Mouse (Mus musculus) embryonic facial prominence, embryonic 15.5 days (tissue): Measurements from ENCODE around the gene Cdkal1. TPM values are rescaled to one million over a fixed set of nuclear protein-coding genes. Genes with fewer than 3 reads are reported as not detected.

Source experiments
- ATAC-seq: fragments of 200-750 bp; cut with Nextera tagmentation; 2 replicates; pipeline ENCODE4 v1.8.0; 2017; ENCODE audit warnings: low read depth, moderate TSS enrichment; ENCODE audit not compliant: insufficient number of reproducible peaks, low FRiP score, low TSS enrichment
- H3K27ac ChIP-seq: fragments of 300-500 bp; sonication (generic); replicated peaks from 2 replicates; pipeline ENCODE4 v1.5.1; 2015; ENCODE audit warnings: mild to moderate bottlenecking, inconsistent platforms
- H3K27me3 ChIP-seq: fragments of 300-500 bp; sonication (generic); 2 replicates; pipeline ENCODE4 v1.6.1; 2015; ENCODE audit warnings: inconsistent platforms
- H3K36me3 ChIP-seq: fragments of 300-500 bp; sonication (generic); 2 replicates; pipeline ENCODE4 v1.6.1; 2015; ENCODE audit warnings: mild to moderate bottlenecking, inconsistent platforms
- H3K4me1 ChIP-seq: fragments of 300-500 bp; sonication (generic); 2 replicates; pipeline ENCODE4 v1.6.1; 2015; ENCODE audit warnings: inconsistent platforms
- H3K4me2 ChIP-seq: fragments of 300-500 bp; sonication (generic); replicated peaks from 2 replicates; pipeline ENCODE4 v1.6.1; 2015; ENCODE audit warnings: mild to moderate bottlenecking, inconsistent platforms
- H3K4me3 ChIP-seq: fragments of 300-500 bp; sonication (generic); replicated peaks from 2 replicates; pipeline ENCODE4 v1.5.1; 2015; ENCODE audit warnings: mild to moderate bottlenecking, inconsistent platforms
- H3K9ac ChIP-seq: fragments of 300-500 bp; sonication (generic); 2 replicates; pipeline ENCODE4 v1.6.1; 2015; ENCODE audit warnings: inconsistent platforms
- H3K9me3 ChIP-seq: fragments of 300-500 bp; sonication (generic); replicated peaks from 2 replicates; pipeline ENCODE4 v1.6.1; 2016; ENCODE audit warnings: inconsistent platforms
- WGBS: fragments of 180-500 bp; shearing (Covaris S2); methylation state at CpG from one replicate; pipeline ENCODE4 v1.1.7; 2015; 5-methylcytosine and 5-hydroxymethylcytosine counted together
- polyA plus RNA-seq: library from polyadenylated mRNA; unstranded; fragments of >200 nt; fragmentation: Nextera tagmentation; extraction: Ambion mirVana; gene quantifications from 2 replicates; pipeline ENCODE4 v1.2.1, GENCODE M21; 2015

The Cdkal1 gene
- polyA plus RNA-seq, 1 experiment from 2014 or later = 31.2 TPM

DNA sequence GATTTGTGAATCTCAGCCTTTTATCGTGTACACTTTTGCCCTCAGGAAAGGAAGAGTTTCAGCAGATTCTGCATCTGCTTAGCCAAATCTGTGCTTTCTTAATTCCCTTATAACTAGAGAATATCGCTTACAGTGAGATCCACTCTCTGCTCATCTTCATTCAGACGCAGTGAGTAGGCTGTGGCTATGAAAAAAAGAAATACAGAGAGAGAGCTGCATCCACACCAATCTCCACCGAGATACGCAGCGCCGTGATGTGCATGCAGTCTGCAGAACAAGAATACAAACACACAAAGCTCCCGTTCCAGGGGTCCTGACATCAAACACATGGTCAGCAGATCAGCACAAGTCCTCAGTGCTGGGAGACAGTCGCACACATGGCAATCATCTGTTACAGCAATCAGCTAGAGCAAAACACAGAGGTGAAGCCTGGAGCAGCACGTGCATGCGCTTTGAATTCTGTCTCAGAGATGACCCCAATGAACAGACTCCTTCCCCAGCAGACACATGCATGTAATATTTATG lies 199.6 kb downstream of the Cdkal1 start:
- Histone ChIP-seq H3K27ac (no peak overlapping the region), H3K4me3 (no peak overlapping the region), H3K4me1 (no peaks in the 10 kb centered on the region), H3K9me3 (no peaks in the 10 kb centered on the region), H3K36me3 (no peaks in the 10 kb centered on the region), H3K27me3 (no peaks in the 10 kb centered on the region), H3K4me2 (no peak overlapping the region), H3K9ac (no peak overlapping the region)
- 47% methylated on average over 11 of the region's 11 CpGs for WGBS
- ATAC-seq = no peak

DNA sequence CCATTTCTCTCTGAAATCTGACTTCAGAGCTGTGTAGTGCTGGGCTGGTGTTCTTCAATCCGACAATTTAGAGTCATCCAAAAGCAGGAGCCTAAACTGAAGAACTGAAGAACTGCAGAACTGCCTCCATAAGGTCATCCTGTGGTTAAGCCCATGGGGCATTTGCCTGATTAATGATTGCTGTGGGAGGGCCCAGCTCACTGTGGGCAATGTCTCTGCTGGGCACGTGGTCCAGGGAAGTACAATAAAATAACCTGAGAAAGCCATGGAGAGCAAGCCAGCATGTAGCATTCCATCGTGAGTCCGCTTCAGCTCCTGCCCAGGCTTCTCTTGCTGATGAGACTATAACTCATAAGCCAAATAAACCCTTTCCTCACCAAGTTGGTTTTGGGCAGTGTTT lies 202.1 kb downstream of the Cdkal1 start:
- no peaks in the 10 kb centered on the region for H3K27me3 ChIP-seq
- H3K4me2 ChIP-seq = no peak overlapping the region
- no peaks in the 10 kb centered on the region for H3K9me3 ChIP-seq
- H3K4me3 ChIP-seq = no peak overlapping the region
- WGBS = 76% methylated on average over 4 of the region's 4 CpGs
- H3K27ac ChIP-seq = no peak overlapping the region
- no peak overlapping the region for H3K9ac ChIP-seq
- no peak for ATAC-seq
- no peaks in the 10 kb centered on the region for H3K36me3 ChIP-seq
- no peaks in the 10 kb centered on the region for H3K4me1 ChIP-seq

DNA sequence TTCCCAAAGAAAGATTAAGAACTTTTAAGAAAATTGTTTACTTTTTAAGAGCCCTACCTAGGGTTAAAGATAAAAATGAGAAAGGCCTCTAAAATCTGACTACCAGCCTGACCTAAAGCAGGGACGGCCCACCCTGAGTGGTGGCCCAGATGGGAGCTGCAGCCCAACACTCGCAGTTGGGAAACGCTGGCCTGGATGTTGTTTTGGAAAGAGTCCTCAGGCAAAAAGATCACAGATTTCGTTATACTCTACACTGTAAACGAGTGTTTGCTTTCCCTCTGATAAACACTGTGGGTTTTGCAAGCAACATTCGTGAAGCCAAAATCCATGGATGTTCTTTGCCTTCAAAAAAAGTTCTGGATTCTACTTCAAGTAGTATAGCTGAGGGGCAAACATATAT lies 202.7 kb downstream of the Cdkal1 start:
- no peak overlapping the region for H3K4me2 ChIP-seq
- H3K4me3 ChIP-seq = no peak overlapping the region
- no peak overlapping the region for H3K9ac ChIP-seq
- H3K4me1 ChIP-seq = no peaks in the 10 kb centered on the region
- ATAC-seq = no peak
- no peaks in the 10 kb centered on the region for H3K9me3 ChIP-seq
- no peak overlapping the region for H3K27ac ChIP-seq
- 67% methylated on average over 6 of the region's 6 CpGs for WGBS
- H3K36me3 ChIP-seq = no peaks in the 10 kb centered on the region
- H3K27me3 ChIP-seq = no peaks in the 10 kb centered on the region

- Histone ChIP-seq H3K27ac (no peak overlapping the region), H3K9ac (no peak overlapping the region), H3K36me3 (no peaks in the 10 kb centered on the region), H3K4me3 (no peak overlapping the region), H3K27me3 (no peaks in the 10 kb centered on the region), H3K4me1 (no peaks in the 10 kb centered on the region), H3K4me2 (no peak overlapping the region), H3K9me3 (no peaks in the 10 kb centered on the region)
- 79% methylated on average over 6 of the region's 6 CpGs for WGBS
- ATAC-seq = no peak
Observed at GRCm38 (mm10) chr13:29650576-29651236, 204.8 kb downstream of the Cdkal1 start.

DNA sequence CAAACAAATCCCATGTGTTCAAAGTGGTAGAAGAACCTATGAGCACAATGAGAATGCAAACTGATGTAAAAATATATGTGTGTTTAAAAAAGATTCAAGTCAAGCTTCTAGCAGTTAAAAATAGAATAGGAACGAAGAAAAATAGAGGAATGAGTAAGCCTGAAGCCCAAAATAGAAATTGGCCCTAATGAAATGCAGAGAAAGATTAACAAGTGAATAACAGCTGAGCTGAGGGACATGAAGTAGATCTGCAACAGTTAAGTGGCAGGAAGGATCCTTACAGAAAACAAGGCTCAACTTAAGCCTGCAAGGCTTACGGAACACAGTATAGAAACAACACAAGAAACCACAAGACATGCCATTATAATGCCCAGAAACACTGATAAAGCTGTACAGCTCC lies 205.9 kb downstream of the Cdkal1 start:
- Histone ChIP-seq H3K27me3 (no peaks in the 10 kb centered on the region), H3K4me2 (no peak overlapping the region), H3K27ac (no peak overlapping the region), H3K9ac (no peak overlapping the region), H3K4me3 (no peak overlapping the region), H3K9me3 (no peaks in the 10 kb centered on the region), H3K36me3 (no peaks in the 10 kb centered on the region), H3K4me1 (no peaks in the 10 kb centered on the region)
- ATAC-seq = no peak
- 44% methylated on average over 2 of the region's 2 CpGs for WGBS

DNA sequence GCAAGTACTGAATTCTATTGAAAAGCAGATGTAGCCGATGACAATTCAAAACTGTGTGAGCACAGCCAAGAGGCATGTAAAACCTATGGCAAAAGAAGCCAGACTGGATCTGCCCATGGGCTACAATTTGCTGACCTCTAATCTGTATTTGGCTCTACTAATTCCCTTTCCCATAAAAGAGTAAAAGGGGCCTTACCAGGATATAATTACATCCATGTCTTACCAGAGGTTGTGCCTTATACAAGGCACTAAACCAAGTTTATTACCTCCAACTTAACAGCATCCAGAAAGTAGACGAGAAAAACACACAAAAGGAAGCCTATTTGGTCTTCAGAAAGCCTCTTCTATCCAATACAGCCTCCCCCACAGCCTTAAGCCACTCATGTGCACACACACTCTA lies 213.2 kb downstream of the Cdkal1 start:
- Histone ChIP-seq H3K27ac (no peak overlapping the region), H3K9ac (no peak overlapping the region), H3K4me1 (no peaks in the 10 kb centered on the region), H3K27me3 (no peaks in the 10 kb centered on the region), H3K36me3 (no peaks in the 10 kb centered on the region), H3K4me3 (no peak overlapping the region), H3K4me2 (no peak overlapping the region), H3K9me3 (no peaks in the 10 kb centered on the region)
- ATAC-seq = no peak
- WGBS = 55% methylated on average over 2 of the region's 2 CpGs

DNA sequence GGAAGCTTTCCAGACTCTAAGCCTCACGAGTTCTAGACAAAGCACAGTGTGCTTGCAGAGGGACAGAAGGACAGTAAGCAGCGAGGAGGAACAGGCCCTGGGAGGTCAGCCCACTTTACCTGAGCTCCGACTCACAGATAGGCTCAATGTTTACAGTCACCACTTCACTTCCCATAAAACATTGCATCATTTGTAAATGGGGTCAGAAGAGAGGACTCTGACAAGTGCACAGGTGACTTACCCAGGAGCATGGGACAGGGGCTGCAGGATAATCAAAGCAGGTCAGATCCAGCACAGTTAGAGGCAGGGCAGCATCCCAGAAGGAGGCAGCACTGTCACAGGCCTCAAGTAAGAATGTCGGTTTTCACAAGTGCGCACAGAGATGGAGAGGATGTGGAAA lies 214.3 kb downstream of the Cdkal1 start:
- Histone ChIP-seq H3K36me3 (no peaks in the 10 kb centered on the region), H3K27ac (no peak overlapping the region), H3K4me3 (no peak overlapping the region), H3K4me1 (no peaks in the 10 kb centered on the region), H3K4me2 (no peak overlapping the region), H3K9me3 (no peaks in the 10 kb centered on the region), H3K9ac (no peak overlapping the region), H3K27me3 (no peaks in the 10 kb centered on the region)
- ATAC-seq = no peak
- WGBS = 88% methylated on average over 5 of the region's 5 CpGs

DNA sequence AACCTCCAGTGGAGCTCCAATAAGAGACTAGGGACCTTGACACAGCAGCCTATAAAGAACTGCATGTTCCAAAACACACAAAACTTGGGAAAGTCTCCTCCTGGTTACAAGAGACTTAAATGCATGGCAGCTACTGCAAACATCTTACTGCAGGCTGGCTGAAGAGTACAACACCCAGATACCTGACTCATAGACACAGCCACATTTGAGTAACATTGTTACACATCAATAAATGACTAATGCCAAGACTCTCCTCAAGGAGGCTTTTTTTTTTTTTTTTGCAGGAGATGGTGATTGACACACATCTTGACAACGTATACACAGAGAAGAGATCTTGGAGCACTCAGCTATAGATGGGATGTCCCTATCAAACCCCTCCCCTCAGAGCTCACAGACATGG lies 215.3 kb downstream of the Cdkal1 start:
- no peak overlapping the region for H3K27ac ChIP-seq
- H3K36me3 ChIP-seq = no peaks in the 10 kb centered on the region
- H3K27me3 ChIP-seq = no peaks in the 10 kb centered on the region
- H3K4me2 ChIP-seq = no peak overlapping the region
- WGBS = 73% methylated on average over 1 of the region's 1 CpGs
- ATAC-seq = no peak
- H3K9ac ChIP-seq = no peak overlapping the region
- H3K4me3 ChIP-seq = no peak overlapping the region
- no peaks in the 10 kb centered on the region for H3K9me3 ChIP-seq
- no peaks in the 10 kb centered on the region for H3K4me1 ChIP-seq

DNA sequence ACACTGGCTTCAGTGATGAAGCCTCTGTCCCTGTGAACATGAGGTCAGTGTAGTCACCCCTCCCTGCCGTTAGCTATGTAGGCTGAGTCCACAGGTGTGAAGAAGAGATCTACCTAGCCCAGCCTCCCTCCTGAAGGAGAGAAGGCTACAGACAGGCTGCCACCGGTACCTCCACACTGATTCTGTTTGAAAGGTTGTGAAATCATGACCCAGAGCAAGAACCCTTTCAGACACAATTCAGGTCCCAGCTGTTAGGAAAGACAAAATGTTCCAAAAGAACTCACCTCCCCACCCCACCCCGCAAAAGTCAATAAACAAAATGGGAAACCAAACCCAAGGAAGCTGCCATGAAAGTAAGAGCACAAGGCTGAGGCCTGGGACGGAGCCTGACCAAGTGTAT lies 217.2 kb downstream of the Cdkal1 start:
- Histone ChIP-seq H3K36me3 (no peaks in the 10 kb centered on the region), H3K4me3 (no peak overlapping the region), H3K9me3 (no peaks in the 10 kb centered on the region), H3K27me3 (no peaks in the 10 kb centered on the region), H3K9ac (no peak overlapping the region), H3K4me2 (no peak overlapping the region), H3K4me1 (no peaks in the 10 kb centered on the region), H3K27ac (no peak overlapping the region)
- 80% methylated on average over 4 of the region's 4 CpGs for WGBS
- no peak for ATAC-seq

GRCm38 (mm10) chr13:29637788-29638187 lies 217.7 kb downstream of the Cdkal1 start:
- Histone ChIP-seq H3K36me3 (no peaks in the 10 kb centered on the region), H3K27me3 (no peaks in the 10 kb centered on the region), H3K9ac (no peak overlapping the region), H3K9me3 (no peaks in the 10 kb centered on the region), H3K4me1 (no peaks in the 10 kb centered on the region), H3K4me3 (no peak overlapping the region), H3K27ac (no peak overlapping the region), H3K4me2 (no peak overlapping the region)
- ATAC-seq = no peak
- WGBS = 58% methylated on average over 6 of the region's 6 CpGs

DNA sequence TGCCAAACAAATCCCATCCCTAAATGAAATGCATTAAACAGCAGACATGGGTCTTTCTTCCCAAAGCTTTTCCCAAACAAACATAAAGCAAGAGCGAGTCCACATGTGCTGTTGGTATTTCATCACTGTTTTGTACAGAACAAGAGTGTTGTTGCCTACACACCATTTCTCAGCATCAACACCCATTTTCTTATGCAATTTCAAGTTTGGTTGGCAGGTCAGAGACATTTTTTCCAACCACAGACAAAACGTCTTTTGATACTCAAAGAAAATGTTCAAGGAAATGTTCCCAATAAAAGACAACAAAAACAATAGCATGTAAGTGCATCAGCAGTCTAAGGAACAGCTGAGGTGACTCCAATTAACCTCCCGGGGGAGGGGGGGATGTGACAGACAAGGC lies 219.9 kb downstream of the Cdkal1 start:
- Histone ChIP-seq H3K27me3 (no peaks in the 10 kb centered on the region), H3K9ac (no peak overlapping the region), H3K4me3 (no peak overlapping the region), H3K4me2 (no peak overlapping the region), H3K4me1 (0 out of 2 replicates have a peak, but pooled peaks cover 8% of the 10 kb centered on the region), H3K27ac (no peak overlapping the region), H3K9me3 (no peaks in the 10 kb centered on the region), H3K36me3 (no peaks in the 10 kb centered on the region)
- no peak for ATAC-seq
- 53% methylated on average over 3 of the region's 3 CpGs for WGBS

DNA sequence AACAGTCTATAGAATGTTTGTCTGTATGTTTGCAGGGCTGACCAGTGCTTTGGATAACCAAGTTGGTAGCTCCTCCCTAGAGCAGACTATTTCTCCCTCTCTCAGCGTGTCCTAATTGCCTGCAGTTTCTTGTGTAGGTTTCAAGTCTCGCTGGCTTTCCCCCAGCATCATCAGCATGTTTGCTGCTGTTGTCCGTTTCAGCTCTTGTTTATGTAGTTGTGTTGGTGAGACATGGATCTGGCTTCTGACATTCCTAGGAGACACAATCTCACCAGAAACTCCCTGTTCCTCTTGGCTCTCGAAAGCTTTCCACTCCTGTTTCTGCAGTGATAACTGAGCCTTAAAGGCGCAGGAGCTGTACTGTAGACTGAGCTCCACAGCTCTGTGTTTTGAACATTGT lies 224.1 kb downstream of the Cdkal1 start:
- Histone ChIP-seq H3K9me3 (no peaks in the 10 kb centered on the region), H3K27ac (no peak overlapping the region; the same call in 1 of the 2 replicates), H3K9ac (no peak overlapping the region), H3K4me2 (no peak overlapping the region; the same call in 1 of the 2 replicates), H3K4me1 (peaks cover 13% of the 10 kb centered on the region), H3K27me3 (no peaks in the 10 kb centered on the region), H3K36me3 (no peaks in the 10 kb centered on the region), H3K4me3 (no peak overlapping the region)
- 40% methylated on average over 5 of the region's 5 CpGs for WGBS
- ATAC-seq = no peak
